Mouse (Mus musculus): ENCODE data around the gene Atf6. TPM values are rescaled to one million over a fixed set of nuclear protein-coding genes. Genes with fewer than 3 reads are reported as not detected.
A peak's percentile ranks its signal among the peaks of the same experiment; 100 is the strongest.

Atf6 gene
- polyA plus RNA-seq, 1 experiment from 2014 or later, result 10.1 TPM

- Histone ChIP-seq H3K4me2 (no peak overlapping the region), H3K9ac (no peak overlapping the region), H3K27me3 (no peaks in the 10 kb centered on the region), H3K4me1 (0 out of 2 replicates have a peak, but pooled peaks cover 5% of the 10 kb centered on the region), H3K27ac (no peak overlapping the region), H3K4me3 (no peak overlapping the region), H3K36me3 (no peaks in the 10 kb centered on the region), H3K9me3 (no peaks in the 10 kb centered on the region)
- no peak for ATAC-seq (ENCODE audit: borderline replicate concordance, extremely low read depth, low FRiP score, low TSS enrichment)
- 81% methylated on average over 2 of the region's 2 CpGs for WGBS
Measured at GRCm38 (mm10) chr1:170858872-170859271, 8.7 kb downstream of the Atf6 start.

- 80% methylated on average over 2 of the region's 2 CpGs for WGBS
- Histone ChIP-seq H3K4me1 (0 out of 2 replicates have a peak, but pooled peaks cover 5% of the 10 kb centered on the region), H3K27ac (no peak overlapping the region), H3K36me3 (0 out of 2 replicates have a peak, but pooled peaks cover 2% of the 10 kb centered on the region), H3K27me3 (no peaks in the 10 kb centered on the region), H3K4me2 (no peak overlapping the region), H3K4me3 (no peak overlapping the region), H3K9me3 (no peaks in the 10 kb centered on the region), H3K9ac (no peak overlapping the region)
- ATAC-seq (ENCODE audit: borderline replicate concordance, extremely low read depth, low FRiP score, low TSS enrichment), result no peak
Measured at GRCm38 (mm10) chr1:170857369-170857768, 10.2 kb downstream of the Atf6 start.

DNA sequence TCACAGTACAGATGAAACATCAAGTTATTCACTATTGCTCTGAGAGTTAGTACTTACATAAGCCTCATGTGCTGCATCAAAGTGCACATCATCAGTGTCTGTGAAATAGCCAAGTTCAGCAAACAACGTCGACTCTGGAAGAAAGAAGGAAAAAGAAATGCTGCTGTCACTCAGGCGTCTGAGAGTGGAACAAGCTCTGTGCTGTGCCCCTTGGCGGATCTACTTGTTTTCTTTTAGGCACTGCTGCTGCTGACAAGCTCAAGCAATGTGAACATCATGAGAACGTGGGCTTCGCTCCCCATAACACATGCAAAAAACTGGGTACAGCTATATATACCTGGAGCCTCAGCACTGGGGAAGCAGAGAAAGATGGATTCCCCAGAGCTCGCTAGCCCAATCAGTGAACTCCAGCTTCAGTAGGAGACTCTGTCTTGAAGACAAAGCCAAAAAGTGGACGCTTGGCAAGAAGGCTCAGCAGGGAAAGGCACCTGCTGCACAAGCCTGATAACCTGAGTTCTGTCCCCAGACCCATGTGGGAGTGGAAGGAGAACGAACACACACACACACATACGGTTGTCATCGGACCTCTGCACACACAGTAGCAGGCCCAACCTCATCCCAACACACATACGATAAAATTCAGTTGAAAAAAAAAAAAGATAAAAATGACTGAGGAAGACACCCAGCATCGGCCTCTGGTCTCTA lies 12.4 kb downstream of the Atf6 start:
- 68% methylated on average over 13 of the region's 13 CpGs for WGBS
- ATAC-seq (ENCODE audit: borderline replicate concordance, extremely low read depth, low FRiP score, low TSS enrichment), result peak; percentile 83; the same call in 1 of the 2 replicates

GRCm38 (mm10) chr1:170853604-170854003 lies 14.0 kb downstream of the Atf6 start:
- no peak for ATAC-seq (ENCODE audit: borderline replicate concordance, extremely low read depth, low FRiP score, low TSS enrichment)
- no peak overlapping the region for H3K9ac ChIP-seq
- no peaks in the 10 kb centered on the region for H3K9me3 ChIP-seq
- H3K36me3 ChIP-seq, result 0 out of 2 replicates have a peak, but pooled peaks cover 2% of the 10 kb centered on the region
- no peak overlapping the region for H3K4me3 ChIP-seq
- 97% methylated on average over 3 of the region's 3 CpGs for WGBS
- H3K4me1 ChIP-seq, result 0 out of 2 replicates have a peak, but pooled peaks cover 5% of the 10 kb centered on the region
- H3K27me3 ChIP-seq, result no peaks in the 10 kb centered on the region
- H3K27ac ChIP-seq, result no peak overlapping the region
- no peak overlapping the region for H3K4me2 ChIP-seq

More for the DNA sequence above, 12.4 kb downstream of the Atf6 start:
- Histone ChIP-seq H3K4me1 (0 out of 2 replicates have a peak, but pooled peaks cover 5% of the 10 kb centered on the region), H3K27ac (peak overlapping the region; percentile 22; the same call in 1 of the 2 replicates), H3K9ac (no peak overlapping the region), H3K4me3 (no peak overlapping the region), H3K4me2 (no peak overlapping the region), H3K27me3 (no peaks in the 10 kb centered on the region), H3K36me3 (0 out of 2 replicates have a peak, but pooled peaks cover 2% of the 10 kb centered on the region), H3K9me3 (no peaks in the 10 kb centered on the region)

DNA sequence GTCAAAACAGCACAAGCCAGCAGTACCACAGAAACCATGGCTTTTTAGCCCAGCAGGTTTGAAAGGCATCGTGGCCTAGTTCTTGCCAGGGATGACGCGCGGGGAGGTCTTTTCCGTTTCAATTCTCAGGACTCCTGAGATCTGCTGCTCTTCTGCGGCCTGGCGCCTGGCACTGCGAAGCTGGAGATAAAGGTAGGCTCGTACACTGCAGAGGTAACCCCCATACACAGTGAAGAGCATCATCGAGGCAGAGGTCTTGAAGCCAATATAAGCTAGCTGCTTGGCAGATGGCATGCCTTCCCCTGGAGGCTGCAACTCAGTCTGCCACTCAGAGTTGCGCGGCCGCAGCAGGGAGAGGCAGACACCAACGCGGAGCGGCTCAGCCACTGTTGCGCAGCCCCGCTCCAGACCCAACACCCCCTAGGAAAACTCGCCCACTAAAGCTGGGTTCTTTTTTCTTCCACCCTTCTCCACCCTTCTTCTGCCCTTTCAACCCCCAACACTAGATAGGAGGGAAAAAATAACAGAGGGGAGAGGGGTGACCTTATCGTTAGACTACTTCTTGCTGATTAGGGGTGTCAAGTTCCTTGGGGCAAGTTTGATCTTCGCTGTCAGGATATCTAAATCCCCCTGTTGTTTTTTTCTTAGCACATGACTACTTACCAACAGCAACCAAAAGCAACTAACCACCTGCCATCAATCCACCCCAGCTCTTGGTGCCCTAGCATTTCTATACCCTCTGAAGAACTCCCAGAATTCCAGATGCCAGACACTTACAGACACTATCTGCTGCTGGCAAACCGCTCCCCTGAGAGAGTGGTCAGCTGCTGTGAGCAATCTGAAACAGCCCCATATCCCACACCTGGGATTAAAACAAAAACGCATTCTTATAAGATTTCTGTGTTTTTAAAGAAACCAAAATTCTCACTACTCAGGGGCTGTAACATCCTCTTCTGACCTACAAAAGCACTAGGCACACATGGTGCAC lies 16.6 kb downstream of the Atf6 start:
- 78% methylated on average over 23 of the region's 23 CpGs for WGBS
- no peaks in the 10 kb centered on the region for H3K9me3 ChIP-seq
- H3K4me3 ChIP-seq, result no peak overlapping the region
- no peaks in the 10 kb centered on the region for H3K27me3 ChIP-seq
- H3K9ac ChIP-seq, result no peak overlapping the region
- 0 out of 2 replicates have a peak, but pooled peaks cover 2% of the 10 kb centered on the region for H3K36me3 ChIP-seq
- H3K27ac ChIP-seq, result no peak overlapping the region
- no peak overlapping the region for H3K4me2 ChIP-seq
- no peak for ATAC-seq (ENCODE audit: borderline replicate concordance, extremely low read depth, low FRiP score, low TSS enrichment)
- 0 out of 2 replicates have a peak, but pooled peaks cover 5% of the 10 kb centered on the region for H3K4me1 ChIP-seq

GRCm38 (mm10) chr1:170850007-170850406 lies 17.6 kb downstream of the Atf6 start:
- H3K36me3 ChIP-seq, result 0 out of 2 replicates have a peak, but pooled peaks cover 2% of the 10 kb centered on the region
- no peaks in the 10 kb centered on the region for H3K9me3 ChIP-seq
- no peak overlapping the region for H3K27ac ChIP-seq
- no peak overlapping the region for H3K4me2 ChIP-seq
- no peaks in the 10 kb centered on the region for H3K4me1 ChIP-seq
- ATAC-seq (ENCODE audit: borderline replicate concordance, extremely low read depth, low FRiP score, low TSS enrichment), result no peak
- H3K4me3 ChIP-seq, result no peak overlapping the region
- H3K27me3 ChIP-seq, result no peaks in the 10 kb centered on the region
- 89% methylated on average over 2 of the region's 2 CpGs for WGBS
- H3K9ac ChIP-seq, result no peak overlapping the region

DNA sequence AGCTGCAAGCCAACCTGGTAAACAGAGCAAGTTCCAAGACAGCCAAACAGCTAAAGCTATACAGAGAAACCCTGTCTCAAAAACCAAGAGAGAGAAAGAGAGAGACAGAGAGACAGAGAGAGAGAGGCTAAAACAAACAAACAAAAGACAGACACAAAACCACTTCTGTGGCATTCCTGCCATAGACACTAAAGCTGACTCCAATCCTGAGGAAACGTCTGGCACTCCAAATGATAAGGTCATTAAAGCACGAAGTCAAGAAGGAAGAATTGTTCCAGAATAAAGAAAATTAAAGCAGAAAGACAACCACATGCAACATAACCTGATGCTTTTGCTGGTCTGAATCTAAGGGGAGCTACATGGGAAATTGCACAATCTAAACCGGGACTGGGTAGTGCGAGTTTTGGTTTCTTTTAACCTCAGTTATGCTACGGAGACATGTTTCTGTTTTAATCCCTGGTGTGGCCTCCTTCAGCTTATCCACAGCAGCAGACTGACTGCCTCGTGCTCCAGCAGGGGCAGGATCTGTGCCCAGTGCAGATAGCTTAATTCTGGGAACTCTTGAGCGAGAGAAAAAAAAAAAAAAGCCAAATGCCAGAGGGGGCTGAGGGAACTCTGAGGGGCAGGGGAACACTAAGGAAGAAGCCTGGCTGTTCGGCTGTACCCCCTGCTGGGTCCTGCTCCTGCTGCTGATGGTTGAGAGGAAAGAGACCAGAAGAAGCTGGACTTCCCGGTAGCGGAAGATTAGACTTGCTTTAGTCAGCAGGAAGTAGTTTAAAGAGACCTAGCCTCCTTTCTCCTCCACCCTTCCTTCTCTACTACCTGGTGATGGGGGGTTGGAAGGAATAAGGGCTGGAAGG lies 21.9 kb downstream of the Atf6 start:
- WGBS, result 45% methylated on average over 10 of the region's 10 CpGs
- peak overlapping the region; percentile 13; the same call in 1 of the 2 replicates for H3K27ac ChIP-seq
- H3K9me3 ChIP-seq, result no peaks in the 10 kb centered on the region
- no peak overlapping the region for H3K4me3 ChIP-seq
- no peaks in the 10 kb centered on the region for H3K36me3 ChIP-seq
- H3K4me2 ChIP-seq, result no peak overlapping the region
- no peaks in the 10 kb centered on the region for H3K4me1 ChIP-seq
- no peaks in the 10 kb centered on the region for H3K27me3 ChIP-seq
- H3K9ac ChIP-seq, result no peak overlapping the region
- no peak for ATAC-seq (ENCODE audit: borderline replicate concordance, extremely low read depth, low FRiP score, low TSS enrichment)

GRCm38 (mm10) chr1:170844380-170844779 lies 23.2 kb downstream of the Atf6 start:
- H3K9ac ChIP-seq, result no peak overlapping the region
- no peaks in the 10 kb centered on the region for H3K9me3 ChIP-seq
- 50% methylated on average over 8 of the region's 8 CpGs for WGBS
- no peaks in the 10 kb centered on the region for H3K4me1 ChIP-seq
- no peak overlapping the region for H3K27ac ChIP-seq
- no peak overlapping the region for H3K4me2 ChIP-seq
- H3K4me3 ChIP-seq, result no peak overlapping the region
- no peak for ATAC-seq (ENCODE audit: borderline replicate concordance, extremely low read depth, low FRiP score, low TSS enrichment)
- H3K27me3 ChIP-seq, result no peaks in the 10 kb centered on the region
- H3K36me3 ChIP-seq, result no peaks in the 10 kb centered on the region

- H3K9ac ChIP-seq, result no peak overlapping the region
- no peaks in the 10 kb centered on the region for H3K9me3 ChIP-seq
- no peak overlapping the region for H3K4me3 ChIP-seq
- no peak for ATAC-seq (ENCODE audit: borderline replicate concordance, extremely low read depth, low FRiP score, low TSS enrichment)
- no peak overlapping the region for H3K4me2 ChIP-seq
- no peaks in the 10 kb centered on the region for H3K36me3 ChIP-seq
- no peak overlapping the region for H3K27ac ChIP-seq
- no peaks in the 10 kb centered on the region for H3K4me1 ChIP-seq
- H3K27me3 ChIP-seq, result no peaks in the 10 kb centered on the region
Measured at GRCm38 (mm10) chr1:170839685-170840084, 27.9 kb downstream of the Atf6 start.

DNA sequence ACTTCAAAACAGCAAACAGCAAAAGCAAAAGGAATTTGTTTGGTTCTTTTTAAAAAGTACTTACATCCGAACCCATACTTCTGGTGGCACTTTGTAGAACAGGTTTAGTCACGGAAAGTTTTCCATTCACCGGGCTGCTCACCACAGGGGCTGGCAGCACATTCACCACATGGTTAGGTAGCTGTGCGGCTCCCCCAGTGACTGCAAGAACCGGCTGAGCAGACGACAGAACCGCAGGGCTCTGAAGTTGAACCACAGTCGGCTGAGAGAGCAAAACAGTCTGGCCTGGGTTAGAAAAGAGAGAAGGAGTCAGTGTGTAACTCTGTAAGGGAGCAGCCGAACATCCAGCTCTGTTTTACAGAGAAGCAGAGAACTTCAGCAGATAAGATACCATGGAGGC lies 32.8 kb downstream of the Atf6 start:
- Histone ChIP-seq H3K4me1 (no peaks in the 10 kb centered on the region), H3K36me3 (0 out of 2 replicates have a peak, but pooled peaks cover 3% of the 10 kb centered on the region), H3K9me3 (no peaks in the 10 kb centered on the region), H3K4me3 (no peak overlapping the region), H3K27me3 (no peaks in the 10 kb centered on the region), H3K4me2 (no peak overlapping the region), H3K9ac (no peak overlapping the region), H3K27ac (no peak overlapping the region)
- 86% methylated on average over 9 of the region's 9 CpGs for WGBS
- ATAC-seq (ENCODE audit: borderline replicate concordance, extremely low read depth, low FRiP score, low TSS enrichment), result no peak

DNA sequence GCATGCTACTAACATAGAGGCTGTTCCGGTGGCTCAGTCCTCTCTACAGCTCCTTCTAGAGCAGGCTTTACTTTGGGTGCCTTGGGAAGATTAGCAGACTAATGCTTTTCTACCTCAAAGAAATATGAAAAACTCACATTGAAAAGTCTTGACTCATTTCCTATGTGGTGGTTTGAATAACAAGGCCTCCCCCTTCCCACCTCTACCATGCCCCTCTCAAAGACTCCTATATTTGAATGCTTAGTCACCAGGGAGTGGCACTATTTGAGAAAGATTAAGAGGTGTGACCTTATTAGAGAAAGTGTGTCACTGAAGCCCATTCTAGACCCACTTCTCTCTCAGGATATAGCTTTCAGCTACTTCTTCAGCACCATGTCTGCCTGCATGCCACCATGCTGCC lies 37.8 kb downstream of the Atf6 start:
- no peak overlapping the region for H3K4me3 ChIP-seq
- no peaks in the 10 kb centered on the region for H3K27me3 ChIP-seq
- no peak for ATAC-seq (ENCODE audit: borderline replicate concordance, extremely low read depth, low FRiP score, low TSS enrichment)
- no peak overlapping the region for H3K9ac ChIP-seq
- H3K36me3 ChIP-seq, result 0 out of 2 replicates have a peak, but pooled peaks cover 3% of the 10 kb centered on the region
- H3K27ac ChIP-seq, result no peak overlapping the region
- H3K4me2 ChIP-seq, result no peak overlapping the region
- WGBS, result 94% methylated on average over 1 of the region's 1 CpGs
- no peaks in the 10 kb centered on the region for H3K9me3 ChIP-seq
- no peaks in the 10 kb centered on the region for H3K4me1 ChIP-seq

All from lung, embryonic 15.5 days (tissue).